Mouse (Mus musculus) hindbrain, embryonic 16.5 days (tissue): ENCODE results near the gene Rps13. TPM values are rescaled to one million over a fixed set of nuclear protein-coding genes. Genes with fewer than 3 reads are reported as not detected.

Experiments used
- ATAC-seq: fragments of 200-750 bp; cut with Nextera tagmentation; 2 replicates; pipeline ENCODE4 v1.8.0; 2017; ENCODE audit warnings: moderate TSS enrichment, moderate library complexity
- H3K27ac ChIP-seq: fragments of 300-500 bp; sonication (generic); 2 replicates; pipeline ENCODE4 v1.5.1; 2014; ENCODE audit warnings: low read depth, mild to moderate bottlenecking, control low read depth, low read length, moderate library complexity
- H3K27me3 ChIP-seq: fragments of 300-500 bp; sonication (generic); replicated peaks from 2 replicates; pipeline ENCODE4 v1.6.1; 2014; ENCODE audit warnings: low read length; ENCODE audit not compliant: control insufficient read depth, insufficient read depth
- H3K36me3 ChIP-seq: fragments of 300-500 bp; sonication (generic); 2 replicates; pipeline ENCODE4 v1.6.1; 2014; ENCODE audit warnings: mild to moderate bottlenecking, low read length, moderate library complexity, mixed read lengths; ENCODE audit not compliant: control insufficient read depth, insufficient read depth
- H3K4me1 ChIP-seq: fragments of 300-500 bp; sonication (generic); 2 replicates; pipeline ENCODE4 v1.6.1; 2014; ENCODE audit warnings: low read depth, low read length; ENCODE audit not compliant: control insufficient read depth, insufficient read depth
- H3K4me2 ChIP-seq: fragments of 300-500 bp; sonication (generic); 2 replicates; pipeline ENCODE4 v1.6.1; 2014; ENCODE audit warnings: mild to moderate bottlenecking, low read length, control low read depth, moderate library complexity
- H3K4me3 ChIP-seq: fragments of 300-500 bp; sonication (generic); 2 replicates; pipeline ENCODE4 v1.5.1; 2014; ENCODE audit warnings: mild to moderate bottlenecking, low read length, control low read depth, moderate library complexity
- H3K9ac ChIP-seq: fragments of 300-500 bp; sonication (generic); 2 replicates; pipeline ENCODE4 v1.6.1; 2014; ENCODE audit warnings: low read depth, mild to moderate bottlenecking, control low read depth, low read length, moderate library complexity
- H3K9me3 ChIP-seq: fragments of 300-500 bp; sonication (generic); 2 replicates; pipeline ENCODE4 v1.6.1; 2014; ENCODE audit warnings: mild to moderate bottlenecking, low read length, moderate library complexity; ENCODE audit not compliant: control insufficient read depth
- WGBS: fragments of 180-500 bp; shearing (Covaris S2); extraction: QIAGEN DNeasy Blood & Tissue Kit; methylation state at CpG from one replicate; pipeline ENCODE4 v1.1.7; 2014; 5-methylcytosine and 5-hydroxymethylcytosine counted together
- polyA plus RNA-seq: library from polyadenylated mRNA; unstranded; fragments of >200 nt; fragmentation: Nextera tagmentation; extraction: Ambion mirVana; gene quantifications from 2 replicates; pipeline ENCODE4 v1.2.1, GENCODE M21; 2015

Gene Rps13
- polyA plus RNA-seq, 1 experiment from 2014 or later, result 381 TPM

DNA sequence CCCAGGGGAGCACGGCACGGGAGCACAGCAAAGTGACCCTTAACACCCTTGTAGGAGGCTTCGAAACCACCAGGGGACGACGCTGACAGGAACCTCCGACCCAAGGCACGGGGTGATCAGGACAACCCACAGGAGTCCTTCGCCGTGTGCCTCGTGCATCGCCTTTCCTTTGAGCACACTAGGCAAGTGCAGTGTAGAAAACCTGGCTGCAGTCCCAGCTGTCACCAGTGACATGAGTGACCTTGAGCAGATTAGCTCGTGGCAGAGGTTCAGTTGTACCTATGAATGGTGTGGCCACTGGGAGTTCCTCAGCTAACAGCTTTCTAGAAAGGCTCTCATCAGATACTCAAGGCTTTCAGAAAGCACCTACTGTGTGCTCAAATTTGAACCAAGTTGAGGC, 47.8 kb downstream of the Rps13 start:
- Histone ChIP-seq H3K27ac (no peak overlapping the region), H3K36me3 (no peaks in the 10 kb centered on the region), H3K4me3 (no peak overlapping the region), H3K9me3 (no peaks in the 10 kb centered on the region), H3K9ac (no peak overlapping the region), H3K4me2 (no peak overlapping the region), H3K4me1 (no peaks in the 10 kb centered on the region), H3K27me3 (no peaks in the 10 kb centered on the region)
- 61% methylated on average over 12 of the region's 12 CpGs for WGBS
- no peak for ATAC-seq

- Histone ChIP-seq H3K27ac (no peak overlapping the region), H3K9me3 (no peaks in the 10 kb centered on the region), H3K36me3 (no peaks in the 10 kb centered on the region), H3K27me3 (no peaks in the 10 kb centered on the region), H3K4me1 (no peaks in the 10 kb centered on the region), H3K4me3 (no peak overlapping the region), H3K9ac (no peak overlapping the region), H3K4me2 (no peak overlapping the region)
- WGBS, result 95% methylated on average over 1 of the region's 1 CpGs
- ATAC-seq, result no peak
These were observed 48.8 kb downstream of the Rps13 start for GRCm38 (mm10) chr7:116285216-116285615.

- peak; percentile 88 for ATAC-seq
- Histone ChIP-seq H3K27me3 (no peaks in the 10 kb centered on the region), H3K9ac (no peak overlapping the region), H3K4me1 (no peaks in the 10 kb centered on the region), H3K4me3 (no peak overlapping the region), H3K36me3 (no peaks in the 10 kb centered on the region), H3K9me3 (no peaks in the 10 kb centered on the region), H3K27ac (no peak overlapping the region; the same call in 1 of the 2 replicates), H3K4me2 (no peak overlapping the region)
- WGBS, result 20% methylated on average over 11 of the region's 11 CpGs
These were observed 51.2 kb downstream of the Rps13 start for GRCm38 (mm10) chr7:116282755-116283154.

Other genes starting within 250 kb of the Rps13 start
- 0.61 and 2.3 TPM in 2 replicates for gene Gm4353, start 249.6 kb downstream of the Rps13 start, polyA plus RNA-seq
- 8.5 and 8.8 TPM in 2 replicates for gene Plekha7, start 25.8 kb downstream of the Rps13 start, polyA plus RNA-seq
- 11.9 and 12.8 TPM in 2 replicates for gene Pik3c2a, start 109.3 kb upstream of the Rps13 start, polyA plus RNA-seq
- gene Nucb2, start 170.2 kb upstream of the Rps13 start, polyA plus RNA-seq, result 29.2 and 30.7 TPM in 2 replicates